Mouse (Mus musculus) T-cell, adult 2 months (primary cell): ENCODE results near the gene Tcf20.

Experiments used
- DNase-seq: peaks from one replicate; pipeline ENCODE4 v3.0.0; 2022; ENCODE audit warnings: low spot score

Tcf20 gene

DNA sequence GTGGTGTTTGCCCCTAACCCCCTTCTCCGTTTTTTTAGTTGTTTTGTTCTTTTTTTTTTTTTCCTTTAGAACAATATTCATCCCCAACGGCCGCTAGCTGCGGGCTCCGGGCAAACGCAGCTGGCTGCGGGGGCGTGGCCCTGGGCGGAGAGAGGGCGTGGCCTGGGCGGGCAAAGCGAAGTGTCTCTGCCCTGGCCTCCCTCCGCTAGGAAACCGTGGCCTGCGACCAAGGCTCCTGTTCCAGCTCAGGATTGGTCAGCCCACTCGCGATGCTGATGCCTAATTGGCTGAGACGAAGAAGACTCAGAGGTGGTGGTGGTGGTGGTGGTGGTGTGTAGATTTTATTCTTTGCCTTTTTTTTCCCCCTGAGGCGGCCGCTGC is at the start of gene Tcf20:
Gene Tcf20 (minus strand): TSS at position 141 of the 381 bp plus-strand sequence.
- DNase-seq, result peak; percentile 86

DNA sequence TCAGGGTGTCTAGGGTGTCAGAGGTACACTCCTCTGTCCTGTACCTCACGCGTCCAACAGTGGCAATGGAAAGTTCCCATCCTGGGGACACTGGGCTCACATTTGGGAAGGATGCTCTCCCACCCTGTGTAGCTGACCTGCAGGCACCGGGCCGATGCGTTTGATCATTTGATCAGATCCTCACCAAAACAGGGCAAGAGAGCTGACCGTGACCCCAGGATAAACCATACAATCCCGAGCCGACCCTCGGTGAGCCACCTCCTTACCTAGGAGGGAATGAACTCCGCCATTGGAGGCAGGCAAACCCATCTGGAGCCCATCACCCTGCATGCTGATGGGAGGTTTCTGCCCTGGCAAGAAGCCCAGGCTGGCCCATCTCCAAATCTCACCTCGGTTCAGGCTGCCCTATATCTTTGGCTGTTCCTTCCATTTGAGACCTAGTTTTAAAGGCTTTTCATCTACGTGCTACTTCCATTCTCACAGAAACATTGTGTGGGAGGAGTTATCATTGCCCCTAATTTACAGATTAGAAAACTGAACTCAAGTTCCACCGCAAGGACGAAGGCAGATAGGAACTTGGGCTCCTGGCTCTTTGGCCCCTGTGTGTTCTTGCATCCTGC is 49.3 kb upstream of the Tcf20 start:
- DNase-seq, result no peak

DNA sequence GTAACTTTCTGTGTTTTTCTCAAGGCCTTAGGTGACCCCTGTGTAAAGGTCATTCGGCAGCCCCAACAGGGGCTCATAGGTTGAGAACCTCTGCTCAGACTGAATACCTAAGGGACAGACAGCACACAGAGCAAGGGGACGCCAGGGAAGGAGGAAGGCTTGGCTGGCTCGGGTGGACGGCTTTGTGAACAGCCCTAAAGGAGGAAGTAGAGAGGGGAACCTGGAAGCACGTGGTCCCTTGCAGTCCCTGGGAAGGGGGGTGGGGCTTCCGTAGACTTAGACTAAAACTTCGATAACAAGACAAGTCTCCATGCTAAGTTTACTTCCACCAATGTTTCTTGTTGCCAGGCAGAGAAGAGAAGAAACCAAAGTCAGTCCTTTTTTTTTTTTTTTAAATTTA is 48.4 kb upstream of the Tcf20 start:
- DNase-seq, result peak; percentile 50

DNA sequence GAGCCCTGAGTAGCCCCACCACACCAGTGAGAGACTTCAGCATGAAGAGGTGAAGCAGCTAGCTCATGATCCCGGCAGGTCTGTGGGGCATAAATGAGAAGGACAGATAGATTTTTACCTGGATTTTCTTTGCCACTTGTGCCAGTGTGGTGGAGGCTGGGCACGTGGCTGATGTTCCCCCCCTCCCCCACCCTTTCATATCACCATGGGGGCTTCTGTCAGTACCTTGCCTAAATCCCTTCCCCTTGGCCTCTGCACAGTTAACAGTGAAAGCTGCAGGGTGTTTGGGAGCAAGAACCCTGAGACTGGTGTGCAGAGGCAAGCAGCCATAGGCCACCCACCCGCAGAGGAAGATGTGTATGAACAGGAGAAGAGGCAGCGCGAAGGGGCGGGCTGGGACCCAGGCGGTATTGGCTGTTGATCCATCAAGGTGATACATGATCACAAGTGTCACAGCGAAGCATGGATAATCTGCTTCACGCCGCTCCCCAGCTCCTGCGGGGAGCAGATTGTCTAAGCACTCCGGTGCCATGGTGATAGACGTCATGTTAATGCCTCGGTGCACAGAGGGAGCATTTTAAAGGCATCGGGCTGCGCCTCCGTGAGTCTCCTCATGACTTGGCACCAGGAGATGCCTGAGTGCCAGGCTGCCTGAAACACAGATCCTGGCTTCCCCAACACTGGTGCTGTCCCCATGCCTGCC is 46.8 kb upstream of the Tcf20 start:
- DNase-seq, result no peak

DNA sequence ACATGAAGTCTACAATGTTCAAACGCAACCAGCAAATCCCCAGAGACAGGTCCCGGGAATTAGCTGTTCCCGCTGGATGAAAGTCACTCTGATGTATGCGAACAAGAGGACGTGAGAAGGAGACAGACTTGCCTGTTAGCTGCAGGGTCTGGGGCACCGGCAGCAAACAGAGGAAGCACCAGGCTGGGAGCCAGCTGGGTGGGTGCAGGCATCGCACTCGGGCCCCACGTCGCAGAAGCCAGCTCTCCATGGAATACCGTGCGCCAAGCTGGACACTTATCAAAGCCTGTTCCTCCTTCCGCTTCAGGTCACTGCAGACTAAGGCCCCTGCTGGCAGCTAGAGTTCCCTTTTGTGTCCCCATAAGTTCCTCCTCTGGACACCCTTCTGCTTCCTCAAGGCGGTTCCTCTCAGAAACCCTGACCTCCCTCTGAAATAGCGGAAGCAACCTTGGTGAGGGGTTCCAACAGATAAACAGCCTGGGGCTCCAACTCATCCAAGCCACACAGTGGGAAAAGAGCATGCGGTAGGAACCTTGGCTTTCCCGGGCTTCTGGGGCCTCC is 45.4 kb upstream of the Tcf20 start, which contains the start of gene Nfam1:
Gene Nfam1 (minus strand): TSS at position 326 of the 561 bp plus-strand sequence.
- DNase-seq, result no peak

DNA sequence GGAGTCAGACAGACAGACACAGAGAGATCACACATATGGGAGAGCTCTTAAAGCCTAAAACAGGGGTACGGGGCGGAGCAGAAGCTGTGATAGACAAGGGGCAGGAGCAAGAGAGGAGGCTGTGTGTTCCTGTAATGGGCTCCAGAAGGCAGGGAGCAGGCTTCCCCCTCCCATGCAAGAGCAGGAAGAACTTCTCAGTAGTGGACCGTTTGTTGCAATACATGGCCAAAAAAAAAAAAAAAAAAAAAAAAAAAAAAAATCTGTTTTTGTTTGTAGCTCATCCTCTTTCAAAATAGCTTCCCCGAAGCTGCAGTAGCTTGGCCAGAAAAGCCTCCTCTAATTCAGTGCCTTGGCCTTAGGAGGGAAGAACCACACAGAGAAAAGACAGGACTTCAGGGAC is 43.2 kb upstream of the Tcf20 start:
- DNase-seq, result no peak

DNA sequence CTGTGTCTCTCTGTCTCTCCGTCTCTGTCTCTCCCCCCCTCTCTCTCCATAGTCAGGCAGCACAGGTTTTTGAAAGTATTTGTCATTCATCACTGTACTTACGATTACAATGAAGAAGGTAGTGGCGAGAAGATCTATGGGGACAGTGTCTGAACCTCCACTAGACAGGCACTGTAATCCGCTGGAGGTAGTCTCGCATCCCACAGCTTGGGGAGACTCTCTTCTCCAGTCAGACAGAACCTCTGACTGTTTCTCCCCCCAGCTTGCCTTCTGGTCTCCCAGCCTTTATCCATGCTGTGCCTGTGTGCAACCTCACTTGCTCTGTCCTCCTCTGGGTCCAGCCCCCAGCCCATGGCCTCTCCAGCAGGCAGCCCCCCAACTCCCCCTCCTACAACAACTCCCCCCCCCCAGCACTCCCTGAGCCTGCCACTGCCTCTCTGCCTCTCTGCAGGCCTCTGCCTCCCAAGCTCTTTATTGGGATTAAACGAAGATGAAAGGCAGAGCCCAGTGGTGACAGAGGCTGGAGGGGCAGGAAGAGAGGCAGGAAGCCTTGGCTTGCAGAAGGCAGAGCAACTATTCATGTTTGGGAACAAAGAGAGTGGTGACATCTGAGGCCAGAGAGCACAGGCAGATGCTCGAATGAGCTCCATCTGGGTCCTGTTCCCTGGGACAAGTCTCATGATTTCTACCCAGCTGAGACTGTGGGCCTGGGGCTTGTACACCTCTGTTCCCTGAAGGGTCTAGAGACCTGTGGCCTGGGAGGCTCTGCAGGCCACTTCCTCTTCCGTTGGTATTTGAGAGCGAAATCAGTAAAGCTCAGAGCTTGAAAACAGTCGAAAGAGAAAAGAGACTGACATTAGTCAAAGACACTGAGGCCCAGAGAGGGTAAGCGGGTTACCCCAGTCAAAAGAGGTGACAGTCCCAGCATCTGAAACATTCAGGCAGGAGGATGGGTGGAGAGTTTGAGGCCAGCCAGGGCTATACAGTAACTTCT is 42.4 kb upstream of the Tcf20 start:
- peak; percentile 14 for DNase-seq

DNA sequence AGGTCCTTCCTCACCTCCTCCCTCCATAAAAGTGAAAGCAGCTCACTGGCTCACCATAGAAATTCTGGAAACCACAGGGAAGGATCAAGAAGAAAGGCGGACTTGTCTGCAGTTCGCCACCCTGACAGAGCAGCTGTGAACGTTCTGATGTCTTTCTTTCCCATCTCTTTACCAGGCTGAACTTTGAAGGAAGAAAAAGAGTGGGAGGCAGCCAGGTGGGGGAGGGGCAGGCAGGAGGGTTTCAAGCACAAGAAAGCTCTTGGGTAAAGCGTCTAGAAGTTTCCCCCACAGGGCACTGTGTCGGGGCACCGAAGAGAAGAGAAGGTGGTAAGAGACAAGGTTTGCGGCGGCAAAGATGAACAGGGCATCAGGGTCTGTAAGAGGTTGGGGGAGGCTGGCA is 38.5 kb upstream of the Tcf20 start:
- no peak for DNase-seq

DNA sequence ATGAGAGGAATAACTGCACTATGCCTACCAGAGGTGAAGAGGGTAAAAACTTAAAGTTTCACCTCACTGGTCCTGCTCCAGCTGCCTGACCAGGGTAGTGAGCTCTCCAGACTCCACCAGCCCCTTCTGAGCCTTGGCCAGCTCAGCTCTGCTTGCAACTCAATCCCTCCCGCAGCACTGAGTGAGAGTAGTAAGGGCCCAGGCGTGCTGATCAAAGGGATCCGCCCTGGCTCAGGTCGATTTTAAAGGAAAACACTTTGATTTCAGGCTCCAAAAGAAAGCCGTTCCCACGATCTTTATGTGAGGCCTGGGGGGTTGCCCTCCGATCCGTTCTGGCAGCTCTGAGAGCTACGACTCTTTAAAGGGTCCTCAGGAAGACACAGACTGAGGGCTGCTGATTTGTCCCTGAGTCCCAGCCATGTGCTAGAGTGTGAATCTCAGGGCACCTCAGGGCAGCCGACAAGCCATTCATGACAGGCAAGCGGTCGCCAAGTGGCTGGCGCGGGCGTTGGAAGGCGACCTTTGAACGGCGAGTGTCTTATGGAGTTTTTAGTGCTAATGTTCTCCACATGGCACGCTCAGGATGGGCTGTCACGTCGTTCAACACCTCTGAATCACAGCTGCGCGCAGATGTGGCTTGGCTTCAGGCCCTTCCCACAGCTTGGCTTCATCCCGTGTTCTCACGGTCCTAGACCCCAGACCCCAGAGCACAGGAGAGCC is 37.5 kb upstream of the Tcf20 start:
- no peak for DNase-seq

DNA sequence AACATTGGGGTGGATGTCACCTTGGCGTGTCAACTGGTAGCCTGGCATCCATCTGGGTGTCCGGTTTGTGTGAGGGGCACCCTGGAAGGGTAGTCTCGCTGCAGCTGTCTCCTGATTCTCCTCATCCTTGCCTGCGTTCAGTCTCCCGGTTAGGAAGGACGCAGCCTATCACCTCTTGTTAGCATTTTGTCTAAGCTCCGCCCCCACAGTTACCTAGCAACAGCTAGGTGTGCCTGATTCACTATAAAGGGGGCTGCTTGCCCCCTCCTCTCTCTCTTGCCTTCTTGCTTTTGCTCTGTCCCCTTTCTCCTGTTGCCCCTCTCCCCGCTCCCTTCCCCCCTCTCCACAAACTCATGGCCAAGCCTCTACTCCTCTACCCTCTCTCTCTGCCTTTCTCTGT is 35.3 kb upstream of the Tcf20 start:
- no peak for DNase-seq

DNA sequence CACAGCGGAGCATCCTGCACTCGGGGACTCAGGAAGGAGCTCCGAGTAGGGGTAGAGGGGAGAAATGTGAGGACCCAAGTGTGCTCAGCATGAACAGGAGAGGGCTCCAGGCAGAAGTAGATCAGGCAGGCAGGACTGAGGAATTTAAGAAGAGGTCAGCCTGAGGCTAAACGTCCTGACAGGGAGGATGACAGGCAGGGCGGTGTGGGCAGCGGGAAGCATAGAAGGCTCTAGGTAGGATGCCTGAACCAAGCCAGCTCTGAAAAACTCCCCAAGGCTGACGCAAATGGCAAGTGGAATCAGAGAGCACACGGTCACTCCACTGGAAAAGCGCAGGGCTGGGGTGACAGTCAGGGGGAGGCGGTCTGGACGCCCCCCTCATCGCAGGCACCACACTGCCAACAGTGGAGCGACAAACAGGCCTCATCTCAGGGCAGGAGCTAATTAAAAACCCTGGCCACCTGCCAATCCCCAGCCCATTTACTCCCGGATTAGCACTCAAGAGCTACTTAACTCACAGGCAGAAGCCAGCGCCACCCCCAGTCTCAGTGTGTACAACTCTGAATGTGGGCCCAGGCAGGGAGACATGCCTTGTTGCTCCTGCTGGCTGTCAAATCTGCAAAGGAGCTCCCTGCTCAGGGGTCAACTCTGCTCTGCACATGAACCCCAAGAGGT is 23.5 kb upstream of the Tcf20 start:
- DNase-seq, result no peak

DNA sequence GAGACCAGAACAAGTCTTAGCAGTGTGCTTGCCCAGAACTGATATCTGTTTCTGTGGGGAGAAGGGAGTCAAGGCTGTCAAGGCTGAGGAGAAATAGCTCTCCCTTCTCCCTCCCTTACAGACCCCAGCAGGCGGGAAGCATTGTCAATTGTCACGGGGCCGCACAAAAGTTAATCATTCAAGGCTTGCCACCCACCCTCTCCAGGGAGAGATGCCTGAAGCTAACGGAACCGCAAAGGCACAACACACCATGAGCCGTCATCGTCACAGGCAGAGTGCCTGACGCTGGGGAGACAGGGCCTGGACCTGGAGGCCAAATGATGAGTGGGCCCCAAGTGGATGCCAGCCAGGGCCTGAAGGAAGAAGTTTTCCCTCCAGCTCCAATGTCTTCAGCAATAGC is 22.8 kb upstream of the Tcf20 start:
- DNase-seq, result no peak

DNA sequence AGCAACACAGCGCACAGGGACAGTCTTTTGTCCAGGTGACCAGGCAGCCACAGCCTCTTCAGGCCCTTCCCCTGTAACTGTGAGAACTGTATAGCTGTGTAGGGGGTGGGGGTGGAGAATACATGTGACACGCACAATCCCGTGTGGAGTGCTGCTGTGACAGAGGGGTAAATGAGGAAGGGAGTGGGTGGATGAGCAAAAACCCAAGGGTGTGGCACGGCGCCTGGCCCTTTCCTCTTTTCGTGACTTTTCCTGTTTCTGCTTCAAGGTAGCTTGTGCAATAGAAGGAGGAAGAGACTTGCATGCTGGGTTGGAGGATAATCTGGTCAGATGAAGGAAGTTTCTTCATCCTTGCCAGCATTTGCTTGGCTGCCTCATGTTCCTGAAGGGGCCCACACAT is 21.9 kb upstream of the Tcf20 start:
- no peak for DNase-seq

DNA sequence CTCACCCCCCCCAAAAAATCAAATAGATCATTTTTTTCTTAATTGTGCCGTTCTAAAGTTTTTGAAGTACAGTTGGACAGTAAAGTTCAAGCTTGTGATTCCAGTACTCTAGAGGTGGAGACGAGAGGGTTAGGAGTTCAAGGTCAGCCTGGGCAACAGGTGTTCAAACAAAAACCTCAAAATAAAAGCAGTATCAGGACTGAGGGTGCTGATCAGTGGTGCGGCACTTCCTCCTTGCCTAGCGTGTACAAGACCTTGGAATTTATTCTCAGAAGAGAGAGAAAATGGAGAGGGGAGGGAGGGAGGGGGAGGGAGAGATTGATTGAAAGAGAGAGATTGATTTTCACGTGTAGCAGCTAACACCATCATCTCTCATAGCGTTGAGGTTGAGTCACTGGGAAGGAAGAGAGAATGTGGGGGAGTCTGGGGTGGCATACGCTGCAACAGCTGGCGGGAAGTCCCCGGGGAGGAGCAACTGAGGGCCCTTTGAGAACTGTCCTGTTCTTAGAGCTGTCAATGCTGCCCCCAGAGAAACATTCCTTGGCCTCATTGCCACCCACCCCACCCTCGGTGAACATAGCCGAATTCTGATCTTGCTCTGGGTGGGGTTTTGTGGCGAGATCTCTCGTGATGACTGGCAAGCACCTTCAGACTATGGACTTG is 21.2 kb upstream of the Tcf20 start:
- DNase-seq, result peak; percentile 62

DNA sequence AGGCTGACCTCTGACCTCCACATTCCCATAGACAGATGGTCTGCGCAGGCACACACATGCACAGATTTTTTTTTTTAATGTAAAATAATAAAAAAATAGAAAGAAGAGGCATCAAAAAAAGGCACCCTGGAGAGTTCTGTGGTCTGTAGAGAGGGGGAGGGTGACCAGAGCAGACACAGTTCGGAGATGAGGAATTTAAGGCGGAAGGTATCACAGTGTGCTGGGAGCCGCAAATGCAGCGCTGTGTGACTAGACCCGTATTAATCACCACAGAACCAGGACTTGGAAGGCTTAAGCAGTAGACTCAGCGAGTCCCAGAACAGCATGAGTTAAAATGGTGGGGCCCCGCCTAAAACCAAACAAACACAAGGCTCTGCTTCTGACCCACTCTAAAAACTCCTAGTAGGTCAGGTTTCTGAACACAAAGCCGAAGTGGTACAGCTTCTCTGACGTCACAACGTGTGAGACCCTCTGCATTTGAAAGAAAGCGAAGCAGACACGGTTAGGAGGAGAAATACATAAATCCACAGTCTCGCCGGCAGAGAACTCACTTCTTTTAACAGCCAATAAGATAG is 19.8 kb upstream of the Tcf20 start:
- DNase-seq, result no peak

DNA sequence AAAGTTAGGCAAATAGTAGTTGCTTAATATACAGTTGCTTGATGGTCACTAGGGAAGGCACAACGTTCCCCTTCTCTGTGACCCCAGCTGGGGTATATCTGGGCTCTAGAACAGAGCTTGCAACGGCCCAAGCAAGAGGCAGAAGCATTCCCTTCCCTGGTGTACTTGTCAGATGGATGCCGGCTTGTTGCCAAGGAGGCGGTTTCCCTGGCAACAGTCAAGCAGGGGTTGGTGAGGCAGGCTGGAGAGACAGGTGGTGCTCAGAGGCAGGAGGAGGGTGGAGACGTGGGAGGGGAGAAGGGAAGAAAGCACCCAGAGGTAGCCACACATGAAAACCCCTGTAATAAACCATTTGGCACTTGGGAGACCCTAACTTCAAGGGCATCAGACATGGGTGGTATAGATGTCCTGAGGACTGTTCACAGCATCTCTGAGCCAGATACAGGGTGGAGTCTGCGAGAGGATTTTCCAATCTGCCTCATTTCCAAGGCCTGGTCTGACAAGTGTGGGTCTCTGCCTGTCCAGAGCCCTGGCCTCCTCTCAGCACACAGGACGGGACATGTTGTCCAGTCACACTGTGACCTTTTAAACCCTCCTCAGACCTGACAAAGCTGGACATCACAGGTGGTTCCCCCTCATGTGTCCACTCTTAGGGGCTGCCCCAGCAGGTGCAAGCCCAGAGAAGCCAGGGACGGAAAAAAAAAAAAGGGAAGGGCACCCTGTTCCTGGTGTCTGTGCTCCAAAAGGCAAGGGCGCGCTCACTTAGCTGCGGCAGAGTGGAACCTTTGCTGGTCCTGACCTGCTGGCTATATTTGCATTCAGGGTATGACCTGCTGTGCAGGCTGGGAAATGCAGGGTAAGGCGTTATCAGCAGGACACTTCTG is 15.2 kb upstream of the Tcf20 start:
- no peak for DNase-seq

DNA sequence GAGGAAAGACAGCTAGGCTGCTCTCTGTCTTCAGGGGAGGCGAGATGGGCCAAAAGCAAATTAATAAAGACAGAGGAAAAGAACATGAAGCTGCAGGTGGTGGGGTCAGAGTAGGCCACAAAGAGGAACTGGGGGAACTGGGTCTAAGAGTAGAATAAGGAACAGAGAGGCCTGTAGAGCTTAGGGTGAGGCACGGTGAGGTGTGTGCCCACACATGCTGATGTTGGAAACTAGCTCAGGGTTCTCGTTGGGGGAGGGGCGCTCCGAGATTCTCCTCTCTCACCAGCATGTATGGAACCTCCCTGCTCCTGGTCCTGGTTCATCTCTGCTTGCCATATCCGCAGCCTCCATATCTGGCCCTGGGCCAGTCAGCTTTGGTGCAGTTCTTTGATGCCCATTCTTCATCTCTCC is 11.1 kb upstream of the Tcf20 start:
- DNase-seq, result no peak

DNA sequence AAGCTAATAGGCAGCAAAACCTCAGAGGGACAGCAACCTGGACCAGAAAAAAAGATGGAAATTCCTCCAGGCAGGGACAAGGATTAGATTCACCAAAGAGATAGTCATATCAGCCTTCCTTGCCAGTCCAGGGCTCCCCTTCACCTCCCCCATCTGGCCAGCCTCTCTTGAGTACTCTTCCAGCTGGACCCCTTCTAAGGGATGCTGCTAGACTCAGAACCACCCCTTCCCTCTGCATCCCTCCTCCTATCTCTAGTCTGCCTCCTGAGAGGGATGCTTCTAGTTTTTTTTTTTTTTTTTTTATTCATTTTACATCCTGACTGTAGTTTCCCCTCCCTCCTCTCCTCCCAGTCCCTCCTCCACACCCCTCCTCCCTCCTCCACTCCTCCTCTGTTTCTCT is 8.8 kb upstream of the Tcf20 start:
- no peak for DNase-seq

DNA sequence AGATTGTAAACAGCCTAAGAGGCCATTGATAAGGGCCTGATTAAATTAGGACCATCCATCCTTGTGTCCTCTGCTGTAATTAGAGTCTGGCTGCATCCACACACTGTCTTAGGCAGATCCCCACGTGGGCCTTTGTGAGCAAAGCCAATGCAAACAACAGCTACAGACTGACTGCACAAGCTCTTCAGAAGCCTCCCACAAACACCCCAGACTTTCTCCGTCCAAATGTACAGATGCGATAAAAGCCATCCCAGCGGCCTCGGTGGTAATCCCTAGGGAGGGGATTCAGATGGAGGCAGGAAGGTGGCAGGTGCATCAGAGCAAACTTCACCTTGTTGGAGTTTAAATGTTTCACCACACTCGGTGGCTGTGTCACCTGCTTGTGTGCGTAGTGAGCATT is 7.6 kb upstream of the Tcf20 start:
- no peak for DNase-seq
